Mouse (Mus musculus) kidney, adult 18-20 months (tissue): ENCODE measurements at regions not wholly inside any gene's neighbourhood (a gene's known extent, or its start where the extent isn't known, plus 50 kb on each side); places are given as distances from the start of the nearest gene placed in this dataset.

Source experiments
- DNase-seq: peaks from one replicate; pipeline ENCODE4 v3.0.0; 2021

DNA sequence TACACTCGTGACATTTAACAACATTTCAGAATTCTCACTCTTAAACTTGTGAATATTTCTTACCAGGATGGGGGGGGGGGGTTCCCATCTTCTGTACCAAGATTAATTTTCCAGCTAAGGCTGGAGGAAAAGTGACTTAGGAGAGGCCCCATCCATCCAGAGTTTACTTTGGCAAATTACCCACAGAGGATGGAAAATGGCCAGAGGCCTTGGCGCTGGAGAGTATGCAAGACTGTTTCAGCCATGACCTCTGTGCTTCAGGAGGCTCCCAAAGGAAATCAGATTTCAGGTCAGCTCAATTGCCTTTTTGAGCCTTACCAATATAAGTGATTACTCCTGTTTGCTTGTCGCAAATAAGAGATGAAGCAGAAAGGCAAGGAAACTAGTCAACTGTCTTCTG is 143.4 kb upstream of the F930015N05Rik start:
- DNase-seq: peak; percentile 63

DNA sequence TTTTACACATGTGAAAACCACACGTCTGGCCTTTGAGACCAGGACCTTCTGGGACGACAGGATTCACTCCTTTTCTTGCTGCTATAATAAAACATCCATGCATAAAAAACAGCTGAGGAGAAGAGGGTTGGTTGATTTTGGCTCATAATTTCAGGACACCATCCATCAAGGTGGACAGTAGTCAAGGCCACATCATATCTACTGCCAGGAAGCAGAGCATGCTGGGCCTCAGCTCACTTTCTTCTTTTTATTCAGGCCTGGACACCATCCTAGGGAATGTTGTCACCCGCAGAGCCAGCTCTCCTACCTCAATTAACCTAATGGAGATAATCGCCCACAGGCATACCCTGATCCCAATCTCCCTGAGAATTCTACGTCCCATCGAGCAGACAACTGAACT is 149.6 kb upstream of the F930015N05Rik start:
- DNase-seq: no peak

- no peak for DNase-seq
Observed at GRCm38 (mm10) chr11:64587034-64587710, 150.7 kb upstream of the F930015N05Rik start.

GRCm38 (mm10) chr11:64587751-64588600 is 151.5 kb upstream of the F930015N05Rik start:
- no peak for DNase-seq

GRCm38 (mm10) chr11:64588601-64588989 is 152.1 kb upstream of the F930015N05Rik start:
- no peak for DNase-seq

- peak; percentile 47 for DNase-seq
Observed at GRCm38 (mm10) chr11:64589026-64589425, 152.6 kb upstream of the F930015N05Rik start.

GRCm38 (mm10) chr11:64590091-64590490 is 153.6 kb upstream of the F930015N05Rik start:
- no peak for DNase-seq

DNA sequence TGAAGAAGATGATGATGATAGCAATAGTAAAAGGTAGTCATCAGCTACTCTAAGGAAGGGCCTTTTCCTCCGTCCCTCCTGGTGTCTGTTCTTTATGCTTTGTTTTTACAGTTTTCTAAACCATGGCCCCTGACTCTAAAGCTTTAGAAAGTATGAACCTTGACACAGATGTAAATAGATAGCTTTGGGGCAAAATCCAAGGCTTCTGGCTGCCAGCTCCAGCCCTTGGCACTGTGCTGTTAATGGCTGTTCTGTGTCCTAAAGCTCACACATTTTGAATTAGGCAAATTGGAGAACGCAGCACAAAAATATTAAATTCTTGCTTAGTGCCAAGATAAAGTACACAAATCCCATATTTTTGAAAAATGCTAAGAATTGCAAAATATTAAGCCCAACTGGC is 155.8 kb upstream of the F930015N05Rik start:
- DNase-seq: no peak

GRCm38 (mm10) chr11:64597305-64597704 is 160.9 kb upstream of the F930015N05Rik start:
- DNase-seq: no peak

- DNase-seq: peak; percentile 68
Observed at GRCm38 (mm10) chr11:64599178-64599577, 162.7 kb upstream of the F930015N05Rik start.

GRCm38 (mm10) chr11:64600201-64601102 is 164.0 kb upstream of the F930015N05Rik start:
- peak; percentile 7 for DNase-seq

DNA sequence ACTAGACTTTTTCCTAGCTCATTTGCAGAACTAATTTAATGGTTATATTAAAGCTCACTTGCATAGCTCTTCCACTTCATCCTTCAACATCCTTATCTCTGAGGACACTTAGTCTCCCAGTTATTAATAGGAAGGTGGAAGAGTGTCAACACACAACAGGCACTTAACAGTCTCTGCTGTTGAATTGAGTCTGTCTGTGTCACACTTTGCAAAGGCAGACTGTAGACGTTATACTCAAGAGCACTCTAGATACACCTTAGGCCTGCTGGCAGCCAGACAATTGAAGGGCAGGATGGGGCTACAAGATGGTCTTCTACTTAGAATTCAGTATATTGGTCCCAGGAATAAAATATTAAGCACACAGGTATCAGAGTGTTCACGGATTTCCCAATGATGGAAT is 172.6 kb upstream of the F930015N05Rik start:
- DNase-seq: no peak

DNA sequence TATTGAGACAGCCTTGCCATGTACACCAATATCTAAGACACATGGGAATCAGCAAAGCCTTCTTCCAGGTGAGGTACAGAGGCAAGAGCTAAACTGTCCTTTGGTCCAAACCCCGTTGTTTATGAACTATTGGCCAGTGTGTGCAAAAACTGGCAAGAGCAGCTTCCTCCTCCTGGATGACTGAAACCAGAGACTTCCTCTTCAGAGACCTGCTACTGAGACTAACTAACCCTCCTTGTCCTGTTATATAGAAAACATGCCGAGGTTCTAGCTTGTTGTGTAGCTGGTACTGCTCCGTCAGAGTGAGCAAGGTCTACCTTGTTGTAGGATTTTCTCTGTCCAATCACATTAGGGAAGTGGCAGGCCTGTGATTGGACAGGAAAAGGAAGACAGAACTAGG is 174.3 kb upstream of the F930015N05Rik start:
- no peak for DNase-seq

- DNase-seq: no peak
Observed at GRCm38 (mm10) chr11:64615140-64615539, 178.7 kb upstream of the F930015N05Rik start.

GRCm38 (mm10) chr11:64618631-64619385 is 182.4 kb upstream of the F930015N05Rik start:
- DNase-seq: peak; percentile 28

- no peak for DNase-seq
Observed at GRCm38 (mm10) chr11:64627180-64627579, 190.7 kb upstream of the F930015N05Rik start.

DNA sequence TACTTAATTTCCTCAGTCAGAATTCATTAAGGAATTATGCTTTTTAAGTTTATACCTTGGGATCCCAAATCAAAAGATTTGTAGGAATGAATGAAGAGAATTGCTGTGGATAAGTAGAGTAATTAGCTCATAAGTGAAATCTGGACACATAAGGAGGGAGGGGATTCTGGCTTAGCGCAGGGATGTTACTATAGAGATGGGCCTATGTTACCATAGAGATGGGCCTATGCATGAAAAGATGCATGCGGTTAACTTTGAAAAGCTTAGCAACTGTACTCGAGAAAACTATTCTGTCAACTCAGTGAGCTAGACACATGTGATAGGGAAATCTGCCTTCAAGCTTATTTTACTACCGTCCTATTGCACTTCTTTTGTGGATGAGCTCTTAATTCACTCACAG is 204.5 kb upstream of the F930015N05Rik start:
- DNase-seq: no peak

DNA sequence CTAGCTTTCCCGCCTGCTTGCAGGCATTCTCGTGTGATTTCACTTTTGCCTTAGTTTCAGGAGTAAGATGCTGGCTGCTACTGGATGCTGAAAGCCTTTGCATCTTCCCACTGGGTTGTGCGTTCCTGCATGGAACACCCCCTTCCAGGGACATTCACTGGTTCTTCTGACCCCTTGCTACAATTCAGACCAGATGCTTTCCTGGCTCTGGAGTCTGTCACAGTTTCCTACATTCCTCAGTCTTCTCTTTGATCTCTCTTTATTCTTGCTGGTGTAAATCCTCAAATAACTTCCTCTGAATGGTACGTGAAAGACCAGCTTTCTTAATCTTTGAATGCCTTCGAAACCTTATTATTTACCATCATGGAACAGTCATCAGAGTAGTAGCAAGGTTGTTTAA is 206.7 kb upstream of the F930015N05Rik start:
- no peak for DNase-seq

DNA sequence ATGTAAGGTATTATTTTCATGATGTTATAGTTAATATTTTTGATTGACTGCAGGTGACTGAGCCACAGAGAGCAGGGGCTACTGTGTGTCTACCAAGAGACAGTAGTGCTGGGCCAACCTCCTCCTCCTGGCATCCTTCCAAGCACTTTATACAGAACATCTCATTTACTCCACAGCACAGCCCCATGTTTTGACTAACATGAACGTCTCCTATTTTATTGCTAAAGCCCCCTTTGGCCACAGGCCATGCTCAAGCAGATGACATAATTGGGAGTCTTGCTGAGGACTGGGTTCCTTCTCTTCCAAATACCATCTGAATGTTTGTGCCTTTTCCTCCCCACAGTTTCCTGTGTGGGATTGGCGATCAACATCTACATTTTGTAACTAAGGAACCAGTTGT is 211.5 kb upstream of the F930015N05Rik start:
- DNase-seq: no peak

GRCm38 (mm10) chr11:64650571-64651282 is 214.3 kb upstream of the F930015N05Rik start:
- DNase-seq: no peak

GRCm38 (mm10) chr11:64652811-64653210 is 216.4 kb upstream of the F930015N05Rik start:
- DNase-seq: no peak

DNA sequence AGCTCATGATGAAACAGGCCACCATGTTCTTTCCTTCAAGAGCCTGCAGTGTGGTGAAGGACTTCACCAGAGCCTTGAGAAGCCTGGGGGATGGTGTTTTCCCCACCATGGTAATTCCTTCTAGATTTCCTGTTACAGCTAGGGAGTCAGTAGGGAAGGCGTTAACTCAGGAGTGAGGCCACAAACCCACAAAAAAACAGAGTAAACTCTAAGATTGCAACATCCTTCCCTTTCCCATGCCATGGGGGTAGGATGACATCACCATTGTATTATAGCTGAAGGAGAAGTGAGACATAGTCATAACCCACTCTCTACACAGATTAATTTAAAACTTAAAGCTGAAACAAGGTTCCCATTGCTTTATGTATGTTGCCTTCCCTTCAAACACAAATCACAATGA is 218.7 kb upstream of the F930015N05Rik start:
- DNase-seq: no peak
